Mouse (Mus musculus): ENCODE results near the gene Lamb3.

GRCm38 (mm10) chr1:193327216-193327615, 119.7 kb downstream of the Lamb3 start:
- TF ChIP-seq POLR2A (IDR thresholded peaks at IDR 0.05; ENCODE audit: insufficient read depth, low read depth, low read length) (no peak), CTCF (IDR thresholded peaks at IDR 0.05; ENCODE audit: insufficient read depth, low read depth, low read length) (no peak)

All from olfactory bulb, adult 2 months (tissue).